Mouse (Mus musculus) embryo, embryonic 11.5 days (tissue): ENCODE data around the gene Ebf1.

ENCODE experiments used
- DNase-seq: peaks from one replicate; pipeline ENCODE4 v3.0.0-alpha.2; 2012; ENCODE audit warnings: low read depth, low spot score

Gene Ebf1

DNA sequence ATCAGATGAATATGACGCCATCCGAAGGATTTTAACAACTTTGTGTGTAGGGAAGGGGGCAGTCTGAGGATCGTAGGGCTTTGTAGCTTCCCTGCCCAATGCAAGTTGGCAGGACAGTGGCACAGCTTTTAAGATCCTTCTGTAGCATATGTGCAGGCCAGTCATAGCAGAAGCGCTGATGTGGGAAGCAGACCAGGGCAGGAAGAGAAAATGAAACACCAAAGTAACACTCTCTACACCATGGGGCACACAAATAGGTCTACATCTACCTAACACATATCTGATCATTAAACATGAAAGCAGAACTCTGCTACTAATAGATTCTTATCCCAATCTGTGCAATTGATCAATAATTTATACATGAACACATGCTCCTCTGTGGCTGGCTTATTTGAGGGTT lies 277.7 kb downstream of the Ebf1 start:
- no peak for DNase-seq

DNA sequence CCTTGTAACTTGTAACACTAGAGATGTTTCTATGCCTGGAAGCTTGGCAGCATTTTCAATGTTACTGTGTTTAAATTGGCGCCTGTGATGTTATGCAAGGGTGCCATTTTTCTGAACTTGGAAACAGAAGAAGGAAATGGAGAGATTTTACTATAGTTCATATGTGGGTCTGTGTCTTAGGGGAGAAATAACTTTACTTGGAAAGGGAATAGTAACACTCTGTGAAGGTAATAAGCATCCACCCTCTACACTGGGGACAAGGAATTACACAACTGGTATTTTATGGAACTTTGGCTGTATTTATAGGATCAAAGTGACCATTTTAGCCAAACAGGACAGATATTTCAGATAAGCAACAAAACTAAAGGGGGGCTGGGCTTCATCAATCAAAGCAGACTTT lies 278.8 kb downstream of the Ebf1 start:
- DNase-seq = no peak

DNA sequence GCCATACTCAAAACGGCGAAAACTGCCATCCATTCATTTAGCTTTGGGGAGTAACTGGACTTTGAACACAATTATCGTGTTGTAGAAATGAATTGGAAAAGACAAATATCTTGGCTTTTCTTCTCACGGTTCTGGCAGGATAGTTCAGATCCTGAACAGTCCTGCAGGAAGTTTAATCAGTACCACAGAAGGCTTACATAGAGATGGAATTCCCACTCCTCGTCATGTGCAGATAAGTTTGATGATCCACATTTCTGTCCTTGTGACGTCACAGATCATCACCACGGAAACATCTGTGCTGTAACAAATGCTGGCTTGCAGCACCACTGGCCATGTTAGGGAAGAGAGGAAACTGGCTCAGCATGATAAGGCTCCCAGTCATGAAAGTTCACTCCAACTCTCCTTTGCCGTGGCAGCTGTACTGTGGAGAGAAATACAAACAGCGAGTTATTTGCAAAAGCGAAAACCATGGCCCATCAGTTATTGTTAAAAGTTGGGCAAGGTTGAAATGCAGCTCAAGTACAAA lies 280.1 kb downstream of the Ebf1 start:
- no peak for DNase-seq

DNA sequence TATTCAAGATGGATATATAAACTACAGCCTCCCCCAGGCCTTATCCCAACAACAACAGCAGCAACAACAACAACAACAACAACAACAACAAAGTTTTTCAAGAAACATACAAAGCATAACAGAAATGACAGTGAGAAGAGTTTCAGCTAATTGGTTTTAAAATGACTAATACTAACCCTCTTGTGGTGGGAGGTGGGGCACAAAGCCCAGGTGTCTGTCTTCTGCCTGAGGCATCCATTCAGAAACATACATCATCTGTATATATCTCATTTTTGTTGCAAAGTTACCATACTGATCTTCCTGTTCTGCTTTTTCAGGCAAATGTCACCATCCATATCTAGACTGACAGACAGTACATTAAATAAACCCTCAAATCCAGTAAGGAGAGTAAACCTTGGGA lies 282.4 kb downstream of the Ebf1 start:
- no peak for DNase-seq

DNA sequence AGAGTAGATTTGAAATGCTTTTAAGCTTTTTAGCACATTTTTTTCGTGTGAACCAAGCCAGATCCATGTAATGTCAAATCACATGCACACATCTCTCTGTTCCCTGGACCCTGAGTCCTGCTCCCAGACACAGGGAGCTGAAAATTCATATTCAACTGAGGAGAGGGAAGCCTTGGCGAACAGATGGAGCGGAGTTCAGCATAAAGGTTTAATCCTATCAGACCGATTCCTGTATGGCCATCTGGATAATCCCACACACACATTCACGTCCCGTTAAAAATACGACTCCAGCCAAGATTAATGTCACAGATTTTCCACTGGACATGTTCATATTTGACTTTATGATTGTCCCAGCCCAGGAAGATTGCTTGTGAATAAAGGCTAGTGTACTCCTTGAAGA lies 282.8 kb downstream of the Ebf1 start:
- DNase-seq = no peak

DNA sequence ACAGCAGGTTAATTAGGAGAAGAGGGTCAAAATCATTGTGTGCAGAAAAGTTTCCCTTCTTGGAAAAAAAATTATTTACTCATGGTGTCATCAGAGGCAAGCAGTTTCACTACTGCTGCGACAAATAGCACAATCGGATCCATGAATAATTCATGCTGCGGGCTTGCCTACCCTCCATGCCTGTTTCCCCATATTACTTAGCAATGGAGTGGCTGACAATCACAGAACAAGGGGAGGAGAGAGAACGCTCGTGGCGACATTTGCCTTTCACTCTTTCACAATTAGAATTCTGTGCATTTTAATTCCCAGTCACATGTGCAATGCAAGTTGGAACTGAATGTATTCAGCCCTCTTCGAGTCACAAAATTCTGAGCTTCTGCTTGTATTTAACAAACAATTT lies 283.4 kb downstream of the Ebf1 start:
- no peak for DNase-seq

DNA sequence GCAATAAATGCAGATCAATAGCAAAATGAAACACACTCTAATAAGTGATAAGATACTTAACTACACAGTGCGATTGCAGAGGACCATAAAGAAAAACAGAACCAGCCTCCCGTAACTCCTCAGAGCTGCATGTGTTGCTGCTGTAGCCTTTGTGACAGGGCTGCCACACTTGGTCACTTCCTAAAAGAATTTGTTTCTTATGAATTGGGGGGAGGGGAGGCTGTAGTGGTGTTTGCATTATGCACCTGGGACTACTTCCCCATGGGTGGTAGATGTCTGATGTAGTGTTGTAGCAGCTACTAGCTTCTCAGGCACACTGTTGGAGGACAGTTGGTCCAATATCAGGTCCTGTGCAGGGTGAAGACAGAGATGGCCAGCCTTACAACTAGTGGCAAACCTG lies 284.6 kb downstream of the Ebf1 start:
- no peak for DNase-seq

DNA sequence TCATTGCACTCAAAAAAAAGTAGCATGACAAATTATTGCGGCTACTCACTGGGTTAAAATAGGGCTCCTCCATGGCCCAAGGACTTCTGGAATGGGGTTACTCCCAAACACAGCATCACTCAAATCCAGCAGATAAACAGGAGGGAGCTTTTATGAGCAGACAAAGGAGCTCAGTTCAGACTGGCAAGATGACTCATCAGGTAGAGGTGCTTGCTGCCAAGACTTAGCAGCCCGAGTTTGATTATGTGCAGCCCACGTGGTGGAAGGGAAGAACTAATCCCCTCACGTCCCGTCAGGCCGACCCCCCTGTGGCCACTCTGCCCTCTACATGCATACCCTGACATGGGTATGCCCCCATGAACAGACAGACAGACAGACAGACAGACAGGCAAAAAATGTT lies 285.0 kb downstream of the Ebf1 start:
- no peak for DNase-seq

DNA sequence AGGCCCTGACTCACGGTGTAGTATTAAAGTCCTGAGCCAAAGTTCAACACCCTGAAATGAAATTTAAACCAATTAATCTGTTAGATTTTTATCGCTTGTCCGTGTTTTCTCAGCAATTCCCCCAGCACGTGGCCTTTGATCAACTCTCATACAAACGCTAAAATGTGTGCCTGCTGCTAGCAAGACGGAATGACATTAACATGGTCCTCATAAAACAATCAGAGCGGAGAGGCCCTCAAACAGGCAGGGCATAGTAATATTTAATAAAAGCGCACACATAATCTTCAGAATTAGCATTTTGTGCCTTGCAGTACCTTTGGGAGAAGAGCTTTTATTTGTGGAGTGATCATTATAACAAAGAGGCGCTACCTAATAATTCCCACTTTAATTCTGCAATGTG lies 287.0 kb downstream of the Ebf1 start:
- no peak for DNase-seq

DNA sequence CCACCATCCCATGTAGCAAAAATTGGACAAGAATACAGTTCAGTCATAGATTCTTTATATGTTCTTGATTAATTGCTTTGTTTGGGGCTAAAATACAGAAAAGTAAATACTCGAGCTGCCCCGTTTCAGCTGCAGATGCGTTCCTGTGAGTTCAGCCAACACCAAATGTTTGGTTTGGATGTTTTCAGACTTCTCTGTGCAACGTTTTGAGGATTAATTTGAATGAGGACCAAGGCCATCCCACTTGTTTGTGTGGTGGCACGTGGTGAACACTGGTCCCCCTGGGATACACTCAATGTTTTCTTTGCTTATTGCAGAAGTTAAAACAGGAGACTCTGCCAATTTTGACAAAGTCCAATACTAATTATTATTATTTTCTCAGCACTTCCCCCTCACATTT lies 289.3 kb downstream of the Ebf1 start:
- DNase-seq = no peak

DNA sequence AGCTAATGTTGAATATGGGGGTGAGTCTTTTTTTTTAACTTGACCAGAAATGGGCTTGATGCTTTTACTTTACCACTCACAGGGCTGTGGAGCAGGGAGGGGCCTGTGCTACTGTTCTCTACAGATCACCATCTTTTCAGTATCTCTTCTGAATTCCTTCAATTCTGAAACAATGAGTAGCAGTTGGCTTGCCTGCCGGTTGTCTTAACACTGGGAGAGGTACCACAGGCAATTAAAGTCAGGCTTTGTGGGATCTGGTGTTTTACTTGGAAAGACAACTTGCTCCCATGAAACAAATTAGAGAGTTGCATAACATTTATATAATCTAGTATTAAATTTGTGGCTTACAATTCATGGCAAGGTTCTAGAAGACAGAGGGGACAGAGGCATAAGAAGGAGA lies 294.6 kb downstream of the Ebf1 start:
- no peak for DNase-seq

DNA sequence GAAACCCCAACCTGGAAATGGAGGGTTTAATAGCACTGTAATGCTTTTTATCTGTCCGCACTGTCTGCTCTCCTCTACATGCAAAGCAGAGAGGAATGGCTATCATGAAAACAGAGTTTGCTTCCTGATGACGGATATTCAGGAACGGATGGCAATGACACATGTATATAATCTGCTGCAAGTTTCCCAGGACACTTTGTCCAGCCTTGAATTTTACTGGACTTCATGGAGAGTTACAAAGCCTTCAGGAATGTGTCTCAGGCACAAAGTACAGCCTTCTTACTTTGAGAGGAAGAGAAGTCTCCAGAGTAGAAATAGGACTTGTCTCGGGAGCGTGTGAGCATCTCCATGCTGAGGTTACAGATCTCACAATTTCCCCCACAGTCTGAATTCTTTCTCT lies 296.7 kb downstream of the Ebf1 start:
- DNase-seq = no peak

DNA sequence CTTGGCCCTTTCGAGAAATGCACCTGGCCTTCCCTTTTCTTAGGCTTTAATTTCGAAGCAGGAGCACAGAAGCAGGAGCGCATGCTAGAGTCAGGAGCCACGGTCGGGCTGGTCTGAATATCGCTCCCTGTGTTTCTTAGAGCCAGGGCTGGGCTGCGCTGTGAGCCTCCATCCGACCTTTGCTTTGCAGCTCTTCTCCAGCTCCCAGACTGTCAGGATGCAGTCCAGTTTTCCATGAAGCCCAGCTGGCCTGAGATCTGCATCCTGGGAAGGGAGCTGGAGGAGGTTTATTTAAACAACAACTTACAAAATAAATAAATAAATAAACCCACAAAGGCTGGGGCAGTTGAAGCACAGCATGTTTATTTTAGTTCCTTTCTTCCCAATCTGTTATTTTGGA lies 299.9 kb downstream of the Ebf1 start:
- DNase-seq = no peak

DNA sequence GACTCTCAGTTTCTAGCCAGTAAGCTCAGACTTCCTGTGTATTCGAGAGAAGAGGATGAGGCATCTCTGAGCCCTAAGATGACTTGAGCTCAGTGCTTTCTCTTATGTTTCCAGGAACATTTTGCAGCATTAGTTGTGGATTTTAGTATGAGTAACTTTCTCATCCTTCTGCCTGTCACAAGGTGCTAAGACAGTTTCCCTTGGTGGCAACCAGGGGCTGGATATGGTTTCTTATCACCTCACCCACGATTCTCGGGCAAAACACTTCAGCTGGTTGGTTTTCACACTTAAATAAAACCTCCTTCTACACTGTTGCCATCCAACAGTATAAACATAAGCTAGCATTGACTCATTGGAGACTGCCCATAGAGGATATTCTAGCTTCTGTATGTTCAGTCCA lies 306.0 kb downstream of the Ebf1 start:
- no peak for DNase-seq

DNA sequence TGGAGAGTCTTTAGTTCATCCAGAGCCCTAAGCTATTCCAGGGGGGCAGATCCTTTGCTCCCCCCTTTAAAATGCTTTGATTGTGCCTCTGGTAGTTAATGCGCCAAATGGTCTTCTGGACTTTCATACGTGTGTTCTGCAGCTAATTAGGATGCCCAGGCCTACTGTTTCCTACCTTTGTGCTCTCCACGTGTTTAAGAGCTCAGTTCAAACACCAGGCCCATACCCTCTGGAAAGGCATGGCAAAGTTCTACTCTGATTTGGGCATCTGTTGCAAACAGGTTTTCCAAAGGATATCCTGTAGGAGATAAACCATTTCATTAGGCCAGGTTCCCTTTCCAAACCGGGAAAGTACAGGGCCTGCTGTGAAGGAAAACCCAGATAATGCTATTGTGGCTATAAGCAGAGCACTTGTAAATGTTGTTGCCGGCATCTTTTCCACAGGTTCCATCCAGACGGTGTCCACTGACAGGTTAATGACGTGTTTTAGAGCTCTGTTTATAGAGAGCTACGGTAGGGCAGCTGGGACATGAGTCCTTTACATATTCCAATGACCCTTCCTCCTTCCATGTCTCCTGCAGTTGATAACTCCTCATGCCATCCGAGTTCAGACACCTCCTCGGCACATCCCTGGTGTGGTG lies 306.9 kb downstream of the Ebf1 start:
- DNase-seq = no peak

DNA sequence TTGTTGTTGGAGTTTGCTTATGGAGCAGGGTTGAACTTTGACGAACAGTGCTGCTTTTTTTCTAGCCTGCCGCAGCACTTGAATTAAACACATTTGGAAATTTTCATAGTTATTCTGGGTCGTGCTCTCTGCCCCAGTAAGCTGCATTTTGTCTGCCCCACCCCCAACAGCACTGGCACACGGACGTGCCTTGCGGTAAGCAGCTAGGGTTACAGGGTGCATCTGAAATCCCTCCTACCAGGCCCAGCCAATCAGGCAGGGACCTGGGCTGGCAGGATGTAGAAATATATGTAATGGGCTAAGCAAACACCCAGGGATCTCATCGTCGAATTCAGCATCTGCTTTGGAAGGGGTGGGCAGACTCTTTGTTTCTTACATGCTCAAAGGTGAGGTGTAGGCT lies 307.8 kb downstream of the Ebf1 start:
- no peak for DNase-seq

DNA sequence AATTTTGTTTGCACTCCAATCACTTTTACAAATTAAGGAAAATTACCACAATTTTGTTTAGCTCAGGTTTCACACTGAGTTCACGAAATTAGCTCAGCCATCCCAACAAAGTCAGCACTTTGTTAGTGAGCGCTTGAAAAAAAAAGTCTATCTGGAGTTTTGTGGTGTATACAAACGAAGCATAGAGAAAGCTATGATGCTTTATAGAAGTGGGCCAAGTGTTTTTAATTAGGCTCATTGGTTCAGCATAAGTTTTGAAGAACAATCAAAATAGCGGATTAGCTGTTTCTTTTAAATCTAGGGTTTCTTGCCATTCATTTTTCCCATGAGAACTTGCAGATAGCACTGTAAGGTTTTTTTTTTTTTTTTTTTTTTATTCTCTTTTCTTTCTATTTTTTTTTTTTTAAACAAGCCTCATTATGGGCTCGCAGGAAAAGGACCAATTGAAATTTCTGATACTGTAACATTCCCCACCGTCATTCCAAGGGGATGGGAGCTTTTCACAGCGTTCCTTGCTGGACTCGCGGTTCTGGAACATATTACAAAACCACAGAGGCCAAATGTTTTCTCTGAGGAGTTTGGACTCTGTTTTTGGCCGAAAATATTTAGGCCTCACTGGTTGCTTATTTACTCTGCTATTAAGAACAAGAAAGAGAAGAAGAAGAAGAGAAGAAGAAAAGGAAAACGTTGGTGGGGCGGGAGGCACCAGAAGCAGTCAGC lies 308.8 kb downstream of the Ebf1 start:
- no peak for DNase-seq

DNA sequence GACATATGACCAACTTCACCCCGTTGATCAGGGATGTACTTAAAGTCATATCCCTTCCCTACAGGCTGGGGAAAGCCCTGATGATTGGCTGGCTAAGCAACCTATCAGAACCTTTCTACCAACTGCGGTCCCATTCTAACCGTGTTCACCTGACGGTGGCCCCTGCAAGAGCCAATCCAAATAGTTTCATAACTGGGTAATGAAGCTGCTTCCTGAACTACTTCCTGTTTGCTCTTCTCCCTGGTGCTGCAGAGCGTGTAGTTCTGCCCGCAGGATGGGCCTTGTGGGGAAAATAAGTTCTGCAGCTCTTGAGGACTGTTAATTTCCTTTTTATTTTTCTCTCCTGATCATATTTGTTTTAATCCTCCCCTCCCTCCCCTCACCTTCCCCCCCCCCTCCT lies 311.3 kb downstream of the Ebf1 start:
- no peak for DNase-seq

DNA sequence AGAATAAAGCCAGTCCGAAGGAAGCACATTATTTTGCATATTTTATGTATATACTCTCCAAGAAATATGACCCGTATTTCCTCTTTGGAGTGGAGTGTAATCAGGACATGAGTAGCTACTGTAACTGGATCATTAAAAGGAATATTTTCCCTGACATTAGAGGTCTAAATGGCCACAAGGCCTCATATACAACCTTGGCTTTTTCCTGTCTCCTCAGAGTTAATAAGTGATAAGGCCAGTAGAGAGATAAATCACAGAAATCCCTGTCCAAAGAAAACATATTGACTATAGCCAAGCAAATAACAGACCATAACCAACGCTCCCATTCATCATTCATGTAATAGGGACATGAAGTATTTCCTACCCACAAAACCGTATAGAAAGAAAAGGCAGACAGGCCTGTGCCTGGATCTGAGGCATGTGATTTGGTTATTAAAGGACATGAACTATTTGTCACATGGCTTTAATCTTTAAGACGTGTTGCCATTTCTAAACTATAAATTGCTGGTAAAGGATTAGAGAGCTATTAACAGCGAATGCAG lies 315.9 kb downstream of the Ebf1 start:
- no peak for DNase-seq

DNA sequence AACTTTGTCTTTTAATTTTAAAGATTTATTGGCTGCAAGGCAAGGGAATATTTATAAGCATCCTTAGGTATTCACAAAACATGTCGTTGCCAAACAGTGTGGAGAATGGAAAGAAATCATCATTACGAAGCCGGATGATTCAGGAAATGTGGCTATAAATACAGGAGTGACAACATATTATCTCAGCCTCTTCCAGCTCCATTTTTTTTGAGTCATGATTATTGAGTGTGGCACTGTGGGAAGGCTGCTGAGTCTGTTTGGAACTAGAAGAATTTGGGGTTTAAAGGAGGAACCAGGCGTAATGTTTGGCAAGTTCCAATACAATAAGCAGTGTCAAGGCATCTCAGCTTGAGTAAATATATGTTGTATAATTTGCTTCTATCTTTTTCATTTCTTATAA lies 326.7 kb downstream of the Ebf1 start:
- DNase-seq = no peak

DNA sequence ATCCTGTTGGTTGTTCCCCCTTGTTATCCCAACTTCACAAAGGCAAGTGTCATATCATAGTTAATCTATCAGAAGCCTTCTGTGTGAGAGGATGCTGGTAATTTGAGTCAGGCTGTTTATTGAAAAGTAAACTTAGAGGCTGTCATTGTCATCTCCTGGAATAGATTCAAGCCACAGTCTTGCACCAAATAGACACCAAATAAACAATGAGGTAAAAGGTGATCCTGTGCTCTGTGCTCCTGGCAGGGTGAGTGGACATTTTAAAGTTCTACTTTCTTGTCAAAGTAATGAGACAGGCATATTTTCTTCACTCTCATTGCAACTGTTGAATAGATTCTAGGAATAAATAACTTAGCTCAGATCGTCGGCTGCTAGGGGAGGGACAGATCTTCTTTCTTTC lies 327.3 kb downstream of the Ebf1 start:
- DNase-seq = no peak

DNA sequence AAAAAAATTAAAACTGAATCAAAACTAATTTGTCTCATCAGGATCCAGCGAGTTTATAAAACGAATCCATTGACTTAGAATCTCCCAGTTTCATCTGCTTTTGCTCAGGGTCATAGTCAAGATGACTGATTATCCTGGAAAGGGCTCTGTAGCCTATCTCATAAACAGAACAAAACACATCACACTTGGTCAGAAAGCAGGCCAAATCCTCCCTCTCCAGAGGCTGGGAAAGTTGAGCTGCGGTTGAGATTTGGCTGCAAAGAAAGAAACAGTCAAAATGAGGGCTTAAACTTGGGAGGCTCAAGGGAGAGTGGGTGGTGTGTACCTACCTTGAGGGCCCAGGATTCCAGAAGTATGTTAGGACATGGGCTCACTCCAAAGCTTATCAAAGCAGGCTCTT lies 329.5 kb downstream of the Ebf1 start:
- no peak for DNase-seq

DNA sequence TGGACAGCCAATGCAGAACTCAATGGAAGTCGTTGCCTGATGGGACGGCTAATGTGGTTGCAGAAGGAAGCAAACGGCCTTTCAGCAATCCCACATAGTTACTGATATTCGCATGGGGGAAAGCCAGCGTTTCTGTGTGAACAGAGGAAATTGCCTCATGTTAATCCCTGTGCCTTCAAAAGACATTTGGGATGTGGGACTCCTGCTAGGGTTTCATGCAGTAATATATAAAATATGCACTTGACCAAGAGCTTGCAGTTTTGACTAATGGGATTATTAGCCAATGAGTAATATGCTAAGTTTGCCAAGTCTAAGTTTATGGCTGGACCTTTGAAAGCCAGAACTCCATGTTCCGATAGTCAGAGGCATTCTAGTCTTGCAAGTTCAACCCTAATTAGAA lies 331.4 kb downstream of the Ebf1 start:
- DNase-seq = no peak
